Mouse (Mus musculus) heart, postnatal 0 days (tissue): Measurements from ENCODE around the gene Tbx1.

Experiments used
- CTCF ChIP-seq: IDR thresholded peaks from 2 replicates; pipeline ENCODE4 v1.5.1; 2016; ENCODE audit warnings: antibody characterized with exemption, control low read depth, low read depth
- EP300 ChIP-seq: IDR thresholded peaks from 2 replicates; pipeline ENCODE4 v1.6.1; 2016; ENCODE audit warnings: antibody characterized with exemption, low read depth

DNA sequence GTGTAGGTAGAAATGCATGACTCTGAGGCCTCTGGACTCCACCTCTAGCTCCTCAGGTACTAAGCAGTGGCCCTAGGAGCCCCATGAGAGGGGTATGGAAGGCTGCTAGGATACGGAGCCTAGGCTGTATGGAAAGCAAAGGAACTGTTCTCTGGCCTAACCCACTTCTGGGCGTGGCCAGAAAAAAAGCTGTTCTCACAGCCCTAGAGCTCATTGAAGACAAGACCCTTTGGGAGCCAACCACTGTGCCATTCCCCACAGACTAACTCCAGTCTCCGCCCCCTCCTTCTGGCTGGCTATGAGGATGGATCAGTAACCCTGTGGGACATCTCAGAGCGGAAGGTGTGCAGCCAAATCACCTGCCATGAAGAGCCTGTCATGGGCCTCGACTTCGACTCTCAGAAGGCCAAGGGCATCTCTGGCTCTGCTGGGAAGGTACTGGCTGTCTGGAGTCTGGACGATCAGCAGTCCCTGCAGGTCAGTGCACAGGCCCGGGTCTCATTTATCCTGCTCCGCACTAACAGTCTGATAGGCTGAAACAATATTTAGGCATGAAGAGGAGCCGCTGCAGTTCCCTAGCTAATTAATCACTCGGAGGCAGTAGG lies 38.3 kb downstream of the Tbx1 start:
- TF ChIP-seq CTCF (no peak), EP300 (no peak)
